Mouse (Mus musculus) limb, embryonic 11.5 days (tissue): ENCODE measurements around the gene Rrp12. TPM values are rescaled to one million over a fixed set of nuclear protein-coding genes. Genes with fewer than 3 reads are reported as not detected.

Experiments
- ATAC-seq: fragments of 200-750 bp; cut with Nextera tagmentation; 2 replicates; pipeline ENCODE4 v1.8.0; 2017; ENCODE audit warnings: low read depth; ENCODE audit not compliant: insufficient number of reproducible peaks, low FRiP score, low TSS enrichment
- DNase-seq: peaks from one replicate; pipeline ENCODE4 v3.0.0-alpha.2; 2015; ENCODE audit warnings: low spot score
- H3K27ac ChIP-seq: fragments of 300-500 bp; sonication (generic); replicated peaks from 2 replicates; pipeline ENCODE4 v1.5.1; 2014; ENCODE audit warnings: low read depth, mild to moderate bottlenecking, low read length
- H3K27me3 ChIP-seq: fragments of 300-500 bp; sonication (generic); 2 replicates; pipeline ENCODE4 v1.6.1; 2014; ENCODE audit warnings: mild to moderate bottlenecking, low read length, mixed read lengths; ENCODE audit not compliant: control insufficient read depth, insufficient read depth
- H3K36me3 ChIP-seq: fragments of 300-500 bp; sonication (generic); 2 replicates; pipeline ENCODE4 v1.6.1; 2014; ENCODE audit warnings: mild to moderate bottlenecking, low read length, moderate library complexity, mixed read lengths; ENCODE audit not compliant: control insufficient read depth, insufficient read depth
- H3K4me1 ChIP-seq: fragments of 300-500 bp; sonication (generic); 2 replicates; pipeline ENCODE4 v1.6.1; 2014; ENCODE audit warnings: low read length, mixed read lengths; ENCODE audit not compliant: control insufficient read depth, insufficient read depth
- H3K4me2 ChIP-seq: fragments of 300-500 bp; sonication (generic); 2 replicates; pipeline ENCODE4 v1.6.1; 2014; ENCODE audit warnings: low read depth, mild to moderate bottlenecking, moderate library complexity; ENCODE audit not compliant: severe bottlenecking
- H3K4me3 ChIP-seq: fragments of 300-500 bp; sonication (generic); 2 replicates; pipeline ENCODE4 v1.5.1; 2014; ENCODE audit warnings: low read depth, low read length
- H3K9ac ChIP-seq: fragments of 300-500 bp; sonication (generic); 2 replicates; pipeline ENCODE4 v1.6.1; 2014; ENCODE audit warnings: mild to moderate bottlenecking, low read length
- H3K9me3 ChIP-seq: fragments of 300-500 bp; sonication (generic); 2 replicates; pipeline ENCODE4 v1.6.1; 2016; ENCODE audit warnings: low read length; ENCODE audit not compliant: control insufficient read depth
- WGBS: fragments of 180-500 bp; shearing (Covaris S2); extraction: QIAGEN DNeasy Blood & Tissue Kit; methylation state at CpG from one replicate; pipeline ENCODE4 v1.1.7; 2014; 5-methylcytosine and 5-hydroxymethylcytosine counted together
- polyA plus RNA-seq: library from polyadenylated mRNA; unstranded; fragments of >200 nt; fragmentation: Nextera tagmentation; extraction: Ambion mirVana; gene quantifications from 2 replicates; pipeline ENCODE4 v1.2.1, GENCODE M21; 2014

The Rrp12 gene
- polyA plus RNA-seq, 1 experiment from 2014 or later: 16.1 TPM

- Histone ChIP-seq H3K9ac (no peak overlapping the region), H3K4me3 (no peak overlapping the region), H3K27ac (no peak overlapping the region), H3K27me3 (no peaks in the 10 kb centered on the region), H3K9me3 (no peaks in the 10 kb centered on the region), H3K4me1 (peaks cover 10% of the 10 kb centered on the region), H3K4me2 (no peak overlapping the region), H3K36me3 (no peaks in the 10 kb centered on the region)
- DNase-seq (no peak), ATAC-seq (no peak)
- WGBS: 91% methylated on average over 2 of the region's 2 CpGs
Observed at GRCm38 (mm10) chr19:41910396-41910795, 14.4 kb upstream of the Rrp12 start.

- WGBS: 92% methylated on average over 3 of the region's 3 CpGs
Observed at GRCm38 (mm10) chr19:41908736-41909135, 12.8 kb upstream of the Rrp12 start.

GRCm38 (mm10) chr19:41907079-41907760 lies 11.2 kb upstream of the Rrp12 start:
- H3K27me3 ChIP-seq: no peaks in the 10 kb centered on the region
- H3K4me2 ChIP-seq: no peak overlapping the region
- H3K4me1 ChIP-seq: no peaks in the 10 kb centered on the region
- H3K36me3 ChIP-seq: no peaks in the 10 kb centered on the region
- no peak overlapping the region for H3K9ac ChIP-seq
- H3K27ac ChIP-seq: no peak overlapping the region
- DNase-seq: no peak
- 56% methylated on average over 8 of the region's 8 CpGs for WGBS
- H3K9me3 ChIP-seq: no peaks in the 10 kb centered on the region
- H3K4me3 ChIP-seq: no peak overlapping the region
- ATAC-seq: no peak

More at GRCm38 (mm10) chr19:41908736-41909135, 12.8 kb upstream of the Rrp12 start:
- Histone ChIP-seq H3K4me3 (no peak overlapping the region), H3K27me3 (no peaks in the 10 kb centered on the region), H3K9me3 (no peaks in the 10 kb centered on the region), H3K27ac (no peak overlapping the region), H3K36me3 (no peaks in the 10 kb centered on the region), H3K9ac (no peak overlapping the region), H3K4me2 (no peak overlapping the region), H3K4me1 (peaks cover 5% of the 10 kb centered on the region)
- DNase-seq (no peak), ATAC-seq (no peak)

GRCm38 (mm10) chr19:41906311-41907078 lies 10.5 kb upstream of the Rrp12 start:
- H3K4me1 ChIP-seq: no peaks in the 10 kb centered on the region
- H3K27me3 ChIP-seq: no peaks in the 10 kb centered on the region
- H3K36me3 ChIP-seq: no peaks in the 10 kb centered on the region
- DNase-seq (no peak), ATAC-seq (no peak)
- H3K27ac ChIP-seq: no peak overlapping the region
- H3K9me3 ChIP-seq: no peaks in the 10 kb centered on the region
- no peak overlapping the region for H3K9ac ChIP-seq
- no peak overlapping the region for H3K4me2 ChIP-seq
- WGBS: 63% methylated on average over 6 of the region's 6 CpGs
- no peak overlapping the region for H3K4me3 ChIP-seq

GRCm38 (mm10) chr19:41905246-41905645 lies 9.3 kb upstream of the Rrp12 start:
- H3K4me1 ChIP-seq: no peaks in the 10 kb centered on the region
- H3K27me3 ChIP-seq: no peaks in the 10 kb centered on the region
- H3K36me3 ChIP-seq: no peaks in the 10 kb centered on the region
- WGBS: 84% methylated on average over 2 of the region's 2 CpGs
- H3K9me3 ChIP-seq: no peaks in the 10 kb centered on the region
- H3K4me2 ChIP-seq: no peak overlapping the region
- no peak overlapping the region for H3K9ac ChIP-seq
- DNase-seq: no peak
- H3K4me3 ChIP-seq: no peak overlapping the region
- no peak overlapping the region for H3K27ac ChIP-seq
- ATAC-seq: no peak

- Histone ChIP-seq H3K9me3 (no peaks in the 10 kb centered on the region), H3K4me3 (no peak overlapping the region), H3K27me3 (no peaks in the 10 kb centered on the region), H3K36me3 (no peaks in the 10 kb centered on the region), H3K9ac (no peak overlapping the region), H3K4me2 (no peak overlapping the region), H3K27ac (no peak overlapping the region), H3K4me1 (no peaks in the 10 kb centered on the region)
- DNase-seq: no peak
- 89% methylated on average over 10 of the region's 10 CpGs for WGBS
- ATAC-seq: no peak
Observed at GRCm38 (mm10) chr19:41902848-41903593, 7.0 kb upstream of the Rrp12 start.

GRCm38 (mm10) chr19:41901696-41902095 lies 5.7 kb upstream of the Rrp12 start:
- Histone ChIP-seq H3K27me3 (no peaks in the 10 kb centered on the region), H3K4me2 (no peak overlapping the region), H3K9me3 (no peaks in the 10 kb centered on the region), H3K27ac (no peak overlapping the region), H3K4me1 (no peaks in the 10 kb centered on the region), H3K4me3 (no peak overlapping the region), H3K9ac (no peak overlapping the region), H3K36me3 (no peaks in the 10 kb centered on the region)
- DNase-seq: no peak
- 45% methylated on average over 2 of the region's 2 CpGs for WGBS
- no peak for ATAC-seq

GRCm38 (mm10) chr19:41900495-41901090 lies 4.6 kb upstream of the Rrp12 start:
- no peak for DNase-seq

More at GRCm38 (mm10) chr19:41900495-41901090, 4.6 kb upstream of the Rrp12 start:
- WGBS: 86% methylated on average over 8 of the region's 8 CpGs
- Histone ChIP-seq H3K36me3 (no peaks in the 10 kb centered on the region), H3K4me2 (no peak overlapping the region), H3K4me3 (no peak overlapping the region), H3K9ac (no peak overlapping the region), H3K4me1 (no peaks in the 10 kb centered on the region), H3K9me3 (no peaks in the 10 kb centered on the region), H3K27ac (no peak overlapping the region), H3K27me3 (no peaks in the 10 kb centered on the region)
- no peak for ATAC-seq
